Mouse (Mus musculus) v-Abl transformed pro-B cells (cell line): ENCODE measurements around the gene Agr2.

Experiments used
- in situ Hi-C, 2 experiments: fragments of 400-800 bp; cut with MboI; formaldehyde crosslinking; loops; one replicate each; pipeline ENCODE4 v1.15.1; 2025; ENCODE audit not compliant: unreplicated experiment in 2 of 2

Gene Agr2

GRCm38 (mm10) chr12:35992711-35993110 lies at the start of gene Agr2:
Gene Agr2 (plus strand): TSS chr12:35992907.
- in situ Hi-C loops: loop anchor here in 1 of 2 experiments (10.0 kb wide), 1 partner anchor 102 kb away; no protein-coding TSS in a partner anchor

GRCm38 (mm10) chr12:35951757-35952156 lies 41.0 kb upstream of the Agr2 start:
- in situ Hi-C loops: no loop called here

- in situ Hi-C loops: loop anchor here in 1 of 2 experiments (5.0 kb wide), 1 partner anchor 60 kb away; no protein-coding TSS in a partner anchor
These were observed 35.5 kb upstream of the Agr2 start for GRCm38 (mm10) chr12:35957235-35957634.

- in situ Hi-C loops: no loop called here
These were observed 26.5 kb upstream of the Agr2 start for GRCm38 (mm10) chr12:35966098-35966767.

- in situ Hi-C loops: no loop called here
These were observed 26.0 kb upstream of the Agr2 start for GRCm38 (mm10) chr12:35966768-35967141.

DNA sequence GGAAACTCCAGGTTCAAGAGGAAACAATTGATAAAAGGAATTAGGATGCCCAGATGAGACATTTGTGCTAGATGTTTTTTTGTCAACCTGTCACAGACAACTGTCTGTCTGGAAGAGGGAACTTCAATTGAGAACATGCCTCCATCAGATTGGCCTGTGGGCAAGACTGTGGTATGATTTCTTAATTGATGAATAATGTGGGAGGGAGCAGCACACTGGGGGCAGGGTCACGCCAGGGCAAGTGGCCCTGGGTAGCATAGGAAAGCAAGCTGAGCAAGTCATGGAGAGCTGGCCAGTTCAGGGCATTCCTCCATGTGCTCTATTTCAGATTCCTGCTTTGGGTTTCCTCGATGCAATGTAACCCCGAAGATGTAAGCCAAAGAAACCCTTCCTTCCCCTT lies 16.8 kb upstream of the Agr2 start:
- in situ Hi-C loops: no loop called here

DNA sequence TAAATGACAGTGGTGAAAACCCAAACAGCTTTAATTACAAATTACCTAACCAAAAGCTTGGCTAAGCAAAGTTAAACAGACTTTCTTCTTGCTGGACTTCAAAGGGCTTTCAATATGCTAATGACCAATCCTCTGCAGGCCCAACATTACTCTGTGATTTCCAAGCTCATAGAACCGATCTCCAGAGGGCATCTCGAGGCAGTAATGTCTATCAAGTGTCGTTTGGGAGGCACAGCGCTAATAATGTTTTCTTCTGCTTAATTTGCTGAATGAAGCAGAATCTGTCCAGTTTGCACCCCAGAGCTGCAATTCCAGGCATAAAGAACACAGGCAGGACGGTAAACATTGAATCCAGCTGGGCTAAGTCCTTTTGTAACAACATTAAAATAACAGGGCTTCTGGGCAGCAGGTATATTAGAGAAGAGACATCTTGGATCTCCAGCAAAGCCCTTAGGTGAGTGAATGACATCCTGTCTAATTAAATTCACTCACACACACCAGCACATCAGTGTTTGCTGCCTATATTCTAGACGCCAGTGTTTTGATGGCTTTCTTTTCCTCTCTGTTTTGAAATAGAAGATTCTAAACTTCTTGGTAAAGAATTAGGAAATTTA lies 15.0 kb upstream of the Agr2 start:
- in situ Hi-C loops: no loop called here

- in situ Hi-C loops: no loop called here
These were observed 13.1 kb upstream of the Agr2 start for GRCm38 (mm10) chr12:35979625-35980024.

- in situ Hi-C loops: no loop called here
These were observed 10.9 kb upstream of the Agr2 start for GRCm38 (mm10) chr12:35981732-35982360.

DNA sequence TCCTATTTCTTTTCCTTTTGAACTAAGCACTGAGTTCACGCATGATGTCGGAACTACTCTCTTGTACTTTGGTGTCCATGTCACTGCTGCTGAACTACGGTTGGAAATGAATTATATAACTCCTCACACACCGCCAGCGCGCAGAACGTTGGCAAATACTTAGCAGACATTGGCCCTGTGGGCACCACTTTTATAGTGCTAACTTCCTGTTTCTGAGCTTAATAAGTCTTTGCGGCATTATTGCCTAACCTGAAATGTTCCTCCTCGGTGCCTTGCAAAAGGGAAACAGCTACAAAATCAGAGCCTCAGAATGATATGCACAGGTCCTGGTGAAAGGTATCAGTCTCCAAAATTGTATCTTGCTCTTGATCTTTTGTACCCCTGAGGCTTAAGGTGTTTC lies 9.2 kb upstream of the Agr2 start:
- in situ Hi-C loops: no loop called here

GRCm38 (mm10) chr12:35984743-35985142 lies 8.0 kb upstream of the Agr2 start:
- in situ Hi-C loops: no loop called here

- in situ Hi-C loops: loop anchor here in 1 of 2 experiments (10.0 kb wide), 1 partner anchor 101 kb away; no protein-coding TSS in a partner anchor
These were observed 876 bp downstream of the Agr2 start for GRCm38 (mm10) chr12:35993583-35993982.

GRCm38 (mm10) chr12:35994098-35994497 lies 1.4 kb downstream of the Agr2 start:
- in situ Hi-C loops: loop anchor here in 1 of 2 experiments (10.0 kb wide), 1 partner anchor 101 kb away; no protein-coding TSS in a partner anchor

GRCm38 (mm10) chr12:35995799-35996198 lies 3.1 kb downstream of the Agr2 start:
- in situ Hi-C loops: loop anchor here in 1 of 2 experiments (10.0 kb wide), 1 partner anchor 99 kb away; no protein-coding TSS in a partner anchor

DNA sequence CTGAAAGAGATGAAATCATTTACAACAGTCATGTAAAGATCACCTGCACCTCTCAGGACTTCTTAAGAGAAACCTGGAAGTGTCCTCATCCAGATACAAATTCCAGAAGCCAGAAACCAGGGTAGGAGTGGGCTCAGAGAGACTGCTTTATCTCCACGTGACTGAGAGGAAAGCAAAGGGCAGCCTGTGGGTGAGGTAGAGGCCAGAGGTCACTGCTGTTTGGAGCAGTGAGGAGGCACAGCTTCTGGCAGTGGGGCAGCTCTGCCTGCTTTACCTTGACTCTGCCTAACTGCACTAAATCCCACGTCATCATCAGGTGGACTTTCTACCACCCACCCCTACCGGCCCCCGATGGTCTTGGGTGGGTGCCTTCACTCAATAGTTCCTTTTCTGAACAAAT lies 12.0 kb downstream of the Agr2 start:
- in situ Hi-C loops: loop anchor here in 1 of 2 experiments (5.0 to 25.0 kb wide), 2 partner anchors 33 to 933 kb away; no protein-coding TSS in a partner anchor

DNA sequence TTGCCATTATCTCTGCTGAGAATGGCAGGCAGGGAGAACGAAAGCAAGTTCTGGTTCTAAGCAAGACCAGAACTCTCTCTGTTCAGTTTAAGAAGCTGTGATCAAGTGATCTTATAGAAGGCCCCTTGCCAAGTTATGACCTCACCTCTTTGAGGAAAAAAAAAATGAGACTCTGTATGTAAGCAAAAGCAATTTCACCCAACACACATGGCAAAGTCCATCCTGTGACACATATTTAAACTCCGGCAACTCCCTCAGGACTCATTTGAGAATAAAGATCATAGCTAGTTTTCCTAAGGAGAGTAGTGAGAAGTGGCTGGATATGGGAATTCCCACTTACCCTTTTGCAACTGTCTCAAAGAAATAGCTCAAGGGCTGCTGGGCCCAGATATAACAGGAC lies 14.9 kb downstream of the Agr2 start:
- in situ Hi-C loops: loop anchor here in 1 of 2 experiments (25.0 kb wide), 1 partner anchor 930 kb away; no protein-coding TSS in a partner anchor

DNA sequence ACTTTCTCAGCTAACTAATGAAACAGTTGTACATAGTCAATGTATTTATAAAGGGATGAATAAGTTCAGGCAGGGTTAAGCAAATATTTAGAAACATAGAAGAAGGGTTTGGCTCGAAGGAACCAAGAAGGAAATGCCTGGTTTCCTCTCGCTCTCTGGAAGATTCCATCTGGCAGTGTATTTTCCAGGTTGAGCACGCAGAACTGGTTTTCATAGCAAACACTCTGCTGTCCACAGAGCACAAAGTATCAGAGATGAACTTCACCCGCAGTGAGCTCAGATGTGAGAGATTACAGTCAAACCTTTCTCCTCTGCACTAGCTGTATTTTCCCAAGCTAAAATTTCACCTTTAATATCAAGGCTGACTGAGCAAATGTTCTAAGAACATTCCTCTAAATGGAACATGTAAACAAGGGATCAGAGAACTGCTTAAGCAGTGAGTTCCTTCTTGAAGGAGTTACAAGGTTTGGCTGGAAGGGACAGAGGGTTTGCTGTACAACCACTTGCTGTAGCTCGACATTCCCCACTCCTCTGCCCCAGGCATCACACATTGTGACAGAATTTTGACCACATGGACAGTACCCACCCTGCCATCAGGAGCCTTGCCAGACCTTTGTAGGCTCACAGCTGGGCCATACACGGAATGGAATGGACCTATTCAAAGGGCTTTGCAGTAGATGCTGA lies 15.8 kb downstream of the Agr2 start:
- in situ Hi-C loops: loop anchor here in 1 of 2 experiments (25.0 kb wide), 1 partner anchor 929 kb away; no protein-coding TSS in a partner anchor

DNA sequence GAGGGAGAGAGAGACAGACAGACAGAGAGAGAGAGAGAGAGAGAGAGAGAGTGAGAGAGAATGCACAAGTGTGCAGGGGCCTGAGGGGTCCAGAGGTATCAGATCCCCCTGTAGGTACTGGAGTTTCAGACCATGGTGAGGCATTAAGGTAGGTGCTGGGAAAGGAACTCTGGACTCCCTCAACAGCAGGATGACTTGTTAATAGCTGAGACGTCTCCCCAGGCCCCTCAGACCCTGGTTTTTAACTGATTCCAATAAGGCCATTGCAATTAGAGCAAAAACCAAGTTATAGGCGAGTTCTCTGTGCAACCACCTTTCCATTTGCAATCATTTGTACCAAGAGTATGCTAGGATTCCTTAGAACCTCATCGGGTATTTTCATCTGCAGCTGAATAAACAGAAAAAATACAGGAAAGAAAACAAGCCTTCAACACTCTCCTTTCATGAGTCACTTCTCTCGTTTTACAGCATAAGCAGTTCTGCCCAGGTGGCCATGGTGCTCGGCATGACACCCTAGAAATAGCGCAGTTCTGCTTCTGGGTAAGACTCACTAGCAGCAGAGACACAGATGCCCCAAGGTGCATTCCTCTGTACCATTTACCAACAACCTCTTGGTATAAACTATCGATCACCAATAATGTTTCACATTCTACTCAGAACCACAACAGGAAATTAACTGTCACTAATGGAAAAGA lies 20.7 kb downstream of the Agr2 start:
- in situ Hi-C loops: loop anchor here in 1 of 2 experiments (25.0 kb wide), 1 partner anchor 924 kb away; no protein-coding TSS in a partner anchor

DNA sequence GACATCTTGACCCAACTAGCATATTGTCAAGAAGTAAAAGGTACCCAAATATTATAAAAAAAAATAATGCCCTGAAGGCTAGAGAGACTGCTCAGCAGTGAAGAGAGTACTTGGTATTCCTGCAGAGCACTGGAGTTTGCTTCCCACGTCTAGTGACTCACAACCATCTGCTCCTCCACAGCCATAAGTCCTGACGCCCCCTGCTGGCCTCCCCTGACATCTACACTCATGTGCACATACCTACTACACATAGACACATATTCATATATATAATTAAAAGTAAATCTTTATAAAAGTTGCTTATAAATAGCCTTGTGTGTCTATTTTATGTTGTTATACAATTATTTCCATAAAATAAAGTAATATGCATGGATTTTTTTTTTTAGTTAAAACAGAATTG lies 25.1 kb downstream of the Agr2 start:
- in situ Hi-C loops: loop anchor here in 1 of 2 experiments (25.0 kb wide), 1 partner anchor 920 kb away; no protein-coding TSS in a partner anchor

DNA sequence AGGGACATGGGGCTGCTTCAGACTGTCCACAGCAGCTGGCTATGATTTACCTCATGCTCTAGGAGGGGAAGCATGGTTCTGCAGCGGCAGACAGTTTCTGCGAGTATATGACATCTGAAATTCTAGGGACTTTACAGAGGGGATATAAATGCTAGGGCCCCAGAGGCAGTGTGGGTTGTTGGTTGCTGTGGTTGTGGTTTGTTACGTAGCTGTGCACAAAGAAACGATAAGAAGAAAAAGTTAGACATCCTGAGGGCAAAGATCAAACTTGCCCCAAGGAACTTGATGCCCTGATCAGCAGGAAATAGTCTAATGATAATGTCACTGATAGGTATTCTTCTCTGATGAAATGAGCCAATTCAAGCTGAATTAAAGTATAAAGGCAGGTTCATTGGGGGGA lies 26.9 kb downstream of the Agr2 start:
- in situ Hi-C loops: loop anchor here in 1 of 2 experiments (25.0 kb wide), 1 partner anchor 918 kb away; no protein-coding TSS in a partner anchor
